Mouse (Mus musculus): Measurements from ENCODE around the gene Rptor.

The Rptor gene

GRCm38 (mm10) chr11:119807431-119808031 lies 204.8 kb downstream of the Rptor start:
- DNase-seq (ENCODE audit: extremely low spot score, low spot score), result no peak

- DNase-seq (ENCODE audit: extremely low spot score, low spot score), result no peak
These were observed 206.1 kb downstream of the Rptor start for GRCm38 (mm10) chr11:119808647-119809280.

DNA sequence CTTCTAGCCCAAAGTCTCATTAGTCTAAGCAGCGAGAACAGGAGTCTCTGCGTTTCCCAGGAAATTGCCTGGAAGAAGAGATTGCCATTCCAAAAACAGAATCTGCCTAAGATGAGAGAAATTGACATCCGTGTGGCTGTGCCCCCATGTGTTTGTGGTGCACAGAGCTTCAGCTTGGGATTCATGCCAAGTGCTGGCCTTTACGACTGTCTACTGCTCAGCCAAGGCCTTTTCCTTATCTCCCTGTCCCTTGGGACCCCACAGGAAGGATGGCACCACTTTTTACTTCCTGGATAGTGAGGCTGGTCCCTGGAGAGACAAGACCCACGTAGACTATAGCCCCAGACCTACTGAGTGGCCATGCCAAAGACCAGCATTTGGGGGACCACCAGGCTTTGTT lies 206.6 kb downstream of the Rptor start:
- no peak for DNase-seq (ENCODE audit: extremely low spot score, low spot score)

DNA sequence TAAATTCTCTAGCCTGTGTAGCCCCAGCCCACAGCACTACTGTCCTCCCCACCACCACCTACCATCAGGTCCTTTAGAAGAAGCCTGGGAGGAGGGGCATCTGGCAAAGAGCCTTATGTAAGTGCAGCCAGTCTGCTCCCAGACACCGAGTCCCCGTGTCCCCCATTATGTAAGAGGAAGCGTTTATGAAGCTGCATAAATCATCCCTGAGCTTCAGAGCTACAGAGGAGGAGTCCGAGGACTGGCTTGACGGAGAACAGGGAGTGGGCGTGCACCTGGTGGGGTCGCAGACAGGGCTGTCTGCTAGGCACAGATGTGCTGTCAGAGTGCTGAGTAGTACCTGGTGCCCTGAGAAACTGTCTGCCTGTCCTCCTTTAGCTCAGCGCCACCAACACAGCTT lies 208.3 kb downstream of the Rptor start:
- no peak for DNase-seq (ENCODE audit: extremely low spot score, low spot score)

DNA sequence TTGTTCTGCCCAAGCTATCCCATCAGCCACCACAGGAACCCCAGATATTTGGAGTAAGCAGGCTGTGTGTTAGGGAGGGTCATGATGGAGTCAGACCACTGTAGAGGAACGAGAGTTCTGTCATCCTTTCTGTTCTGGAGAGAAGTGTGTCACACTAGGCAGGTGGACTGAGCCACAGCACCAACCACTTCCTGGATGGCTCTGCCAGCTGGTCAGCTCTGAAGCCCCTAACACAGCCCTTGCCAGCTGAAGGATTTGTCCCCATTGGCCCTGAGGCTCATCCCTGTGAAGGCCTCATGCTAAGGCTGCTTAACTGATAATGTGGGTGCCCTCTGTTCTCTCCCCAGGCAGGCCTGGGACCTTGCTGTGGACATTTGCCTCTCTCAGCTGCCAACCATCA lies 208.9 kb downstream of the Rptor start:
- no peak for DNase-seq (ENCODE audit: extremely low spot score, low spot score)

- DNase-seq (ENCODE audit: extremely low spot score, low spot score), result no peak
These were observed 209.4 kb downstream of the Rptor start for GRCm38 (mm10) chr11:119812093-119812492.

DNA sequence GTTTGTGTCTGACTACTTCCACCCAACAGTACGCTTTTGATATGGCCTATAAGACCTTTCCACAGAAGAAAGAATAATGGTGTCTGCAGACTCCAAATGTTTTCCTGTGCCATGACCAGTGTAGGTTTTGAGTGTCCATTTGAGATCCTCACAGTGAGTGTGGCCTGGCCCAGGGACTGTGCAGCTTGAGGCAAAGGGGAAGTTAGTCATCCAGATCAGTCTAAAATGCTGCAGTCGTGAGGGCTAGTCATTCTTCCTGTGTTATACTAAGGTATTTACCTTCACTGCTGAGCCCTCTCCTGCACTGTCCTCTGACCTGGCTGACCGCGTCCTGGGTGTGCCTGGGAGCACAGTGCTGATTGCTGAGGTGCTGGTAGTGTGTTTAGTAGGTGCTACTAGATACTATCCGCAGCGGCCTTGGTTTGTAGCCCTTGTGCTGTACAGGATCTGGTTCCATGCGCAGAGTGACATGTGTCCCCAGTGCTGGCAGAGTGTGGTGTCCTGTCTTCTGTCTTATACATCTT lies 211.4 kb downstream of the Rptor start:
- no peak for DNase-seq (ENCODE audit: extremely low spot score, low spot score)

DNA sequence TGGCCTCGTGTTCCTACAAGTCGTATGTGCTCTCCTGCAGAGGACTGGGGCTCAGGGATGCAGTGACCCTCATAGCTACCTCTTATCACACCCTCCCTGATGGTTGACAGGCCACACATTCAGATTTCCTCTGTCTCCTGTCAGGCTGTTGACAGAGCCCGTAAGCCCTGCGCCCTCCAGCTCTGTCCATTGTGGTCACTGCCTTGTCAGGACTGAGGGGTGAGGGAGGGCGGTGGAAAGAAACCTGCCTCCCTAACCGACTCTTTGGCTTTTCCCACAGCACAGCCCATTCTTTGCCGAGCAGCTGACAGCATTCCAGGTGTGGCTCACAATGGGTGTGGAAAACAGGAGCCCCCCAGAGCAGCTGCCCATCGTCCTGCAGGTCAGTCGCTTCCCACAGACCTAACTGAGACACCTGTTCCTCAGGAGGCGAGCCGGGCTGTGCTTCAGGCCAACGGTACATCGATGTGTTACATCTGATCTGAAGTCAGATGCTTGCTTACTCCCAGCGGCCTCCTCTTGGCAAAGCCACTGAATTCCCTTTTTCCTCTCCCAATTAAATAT lies 214.2 kb downstream of the Rptor start:
- DNase-seq (ENCODE audit: extremely low spot score, low spot score), result no peak

GRCm38 (mm10) chr11:119817362-119817837 lies 214.7 kb downstream of the Rptor start:
- DNase-seq (ENCODE audit: extremely low spot score, low spot score), result no peak

- no peak for DNase-seq (ENCODE audit: extremely low spot score, low spot score)
These were observed 215.2 kb downstream of the Rptor start for GRCm38 (mm10) chr11:119817898-119818297.

GRCm38 (mm10) chr11:119821514-119821913 lies 218.8 kb downstream of the Rptor start:
- DNase-seq (ENCODE audit: extremely low spot score, low spot score), result no peak

DNA sequence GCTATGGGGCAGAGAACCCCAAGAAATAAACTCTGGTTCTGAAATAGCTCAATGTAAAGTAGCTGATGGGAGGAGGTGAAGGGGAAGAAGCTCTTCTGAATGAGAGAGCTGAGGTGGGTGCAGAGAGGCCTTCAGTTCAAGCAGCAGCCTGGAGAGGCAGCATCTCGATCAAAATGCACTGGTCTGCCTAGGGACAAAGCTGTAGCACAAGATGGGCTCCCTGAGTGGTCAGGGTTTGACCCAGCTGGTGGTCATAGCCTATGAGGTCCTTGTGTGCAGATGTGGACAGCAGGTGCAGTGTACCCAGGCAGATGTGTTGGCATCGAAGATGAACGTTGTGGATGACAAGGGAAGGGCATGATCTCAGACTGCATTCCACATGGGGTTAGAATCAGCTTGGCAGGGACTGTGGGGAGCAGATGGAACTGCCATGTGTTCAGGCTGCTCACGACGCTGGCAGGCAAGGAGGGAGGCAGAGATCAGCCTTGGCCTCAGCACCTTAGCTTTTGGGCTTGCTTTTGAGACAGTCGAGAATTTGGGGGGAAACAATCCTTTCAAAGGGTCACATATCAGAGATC lies 221.5 kb downstream of the Rptor start:
- no peak for DNase-seq (ENCODE audit: extremely low spot score, low spot score)

DNA sequence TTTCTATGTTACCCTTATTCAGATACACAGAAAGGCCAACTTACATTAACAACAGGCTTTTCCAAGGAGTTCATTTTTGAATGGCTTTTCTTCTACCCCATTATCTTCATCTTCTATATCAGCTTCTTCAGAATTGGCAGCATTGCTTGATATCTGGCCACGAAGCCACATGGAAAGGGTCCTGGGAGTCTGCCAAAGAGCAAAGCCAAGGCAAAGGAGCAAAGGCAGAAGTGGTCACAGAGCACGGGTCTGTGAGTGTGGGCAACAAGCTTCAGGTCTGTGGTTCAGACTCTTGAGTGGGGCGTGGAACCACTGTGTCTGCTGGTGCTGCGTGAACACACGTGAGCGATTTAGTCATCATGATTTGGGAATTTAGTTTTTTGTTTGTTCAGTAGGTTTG lies 223.1 kb downstream of the Rptor start:
- no peak for DNase-seq (ENCODE audit: extremely low spot score, low spot score)

GRCm38 (mm10) chr11:119826239-119826638 lies 223.5 kb downstream of the Rptor start:
- no peak for DNase-seq (ENCODE audit: extremely low spot score, low spot score)

DNA sequence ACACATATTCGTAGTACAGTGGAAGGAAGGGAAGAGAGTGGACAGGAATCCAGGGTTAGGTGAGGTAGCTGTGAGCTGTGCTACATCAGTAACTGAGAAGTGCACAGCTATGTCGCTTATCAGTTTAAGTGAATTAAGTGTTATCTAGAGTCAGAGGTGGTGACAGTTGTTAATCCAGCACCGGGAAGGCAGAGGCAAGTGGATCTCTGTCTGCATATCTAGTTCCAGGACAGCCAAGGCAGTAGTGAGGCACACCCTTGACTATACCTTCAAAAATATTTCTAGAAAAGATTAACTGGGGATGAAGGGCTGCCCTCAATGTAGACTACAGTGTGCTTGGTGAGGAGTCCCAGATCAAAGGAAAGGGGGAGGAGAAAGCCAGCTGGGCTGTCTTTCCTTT lies 226.4 kb downstream of the Rptor start:
- DNase-seq (ENCODE audit: extremely low spot score, low spot score), result no peak

DNA sequence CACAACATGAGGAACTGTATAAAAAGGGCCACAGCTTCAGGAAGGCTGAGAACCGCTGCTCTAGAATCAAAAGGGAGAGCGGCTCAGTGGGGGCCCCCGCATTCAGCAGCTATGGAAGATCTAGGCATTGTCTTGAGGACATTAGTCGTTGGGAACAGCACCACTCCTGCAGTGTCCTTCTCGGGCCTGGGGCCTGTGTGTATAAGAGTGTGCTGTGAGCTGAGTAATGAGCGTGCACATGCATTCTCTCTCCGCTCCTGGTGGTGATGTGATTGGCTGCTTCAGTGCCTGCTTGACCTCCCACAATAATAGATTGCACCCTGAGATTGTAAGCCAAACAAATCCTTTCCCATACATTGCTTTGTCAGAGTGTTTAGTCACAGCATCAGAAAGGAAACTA lies 229.0 kb downstream of the Rptor start:
- DNase-seq (ENCODE audit: extremely low spot score, low spot score), result no peak

- no peak for DNase-seq (ENCODE audit: extremely low spot score, low spot score)
These were observed 230.6 kb downstream of the Rptor start for GRCm38 (mm10) chr11:119833311-119833710.

DNA sequence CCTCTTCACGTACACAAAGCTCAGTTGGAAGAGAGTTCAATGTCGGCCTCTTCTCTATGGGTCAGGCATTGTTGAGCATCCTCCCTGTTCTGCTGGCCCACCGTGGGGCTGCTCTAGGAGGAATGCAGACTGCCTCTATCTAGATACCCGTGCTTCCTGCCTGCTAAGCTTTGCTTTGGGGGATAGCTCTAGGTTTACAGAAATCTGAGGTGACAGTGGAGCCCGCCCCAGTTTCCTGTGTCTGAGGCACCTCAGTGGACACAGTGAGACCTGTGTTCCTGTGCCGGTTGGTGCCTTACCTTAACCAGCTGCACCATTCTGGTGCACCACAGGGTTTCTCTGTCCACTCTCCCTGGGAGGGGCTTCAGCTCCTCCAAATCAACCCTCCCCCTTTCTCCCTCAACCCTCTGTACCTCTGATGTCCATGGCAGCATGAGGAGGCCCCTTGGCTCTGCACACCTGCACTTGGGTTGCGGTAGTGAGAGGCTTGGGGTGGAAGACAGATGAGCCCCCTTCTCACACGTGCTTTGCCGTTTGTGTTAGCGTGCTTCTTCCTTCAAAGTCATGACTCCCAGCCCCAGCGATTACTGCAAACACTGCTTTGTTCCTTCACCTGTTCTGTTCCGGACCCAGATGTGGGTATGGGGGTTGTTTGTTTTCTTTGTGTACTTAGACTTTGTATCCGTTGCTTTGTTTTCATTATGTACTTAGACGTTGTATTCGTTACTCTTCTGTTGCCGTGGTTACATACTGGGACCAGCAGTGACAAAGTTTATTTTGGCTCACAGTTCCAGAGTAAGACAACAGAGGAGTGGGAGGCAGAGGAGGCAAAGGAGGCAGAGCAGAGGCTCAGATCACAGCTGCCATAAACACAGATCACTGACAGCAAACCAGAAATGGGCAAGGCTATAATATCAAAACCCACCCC lies 231.4 kb downstream of the Rptor start:
- no peak for DNase-seq (ENCODE audit: extremely low spot score, low spot score)

DNA sequence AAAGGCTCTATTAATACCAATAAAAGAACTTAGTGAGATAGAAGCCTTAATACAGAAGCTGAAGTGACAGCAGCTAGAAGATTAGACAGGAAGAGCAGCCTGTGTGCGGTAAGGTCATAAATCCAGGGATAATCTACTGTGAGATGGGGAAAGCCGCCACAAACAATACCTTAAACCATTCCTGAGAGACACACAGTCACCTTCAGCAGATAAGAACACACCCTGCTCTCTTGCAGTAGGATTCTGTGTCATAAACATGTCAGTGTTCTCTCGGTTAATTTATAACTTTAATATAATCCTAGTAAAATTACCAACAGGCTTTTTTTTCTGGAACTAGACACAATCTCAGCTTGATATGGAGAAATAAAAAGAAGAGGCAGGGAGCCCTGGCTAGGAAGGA lies 233.6 kb downstream of the Rptor start:
- no peak for DNase-seq (ENCODE audit: extremely low spot score, low spot score)

DNA sequence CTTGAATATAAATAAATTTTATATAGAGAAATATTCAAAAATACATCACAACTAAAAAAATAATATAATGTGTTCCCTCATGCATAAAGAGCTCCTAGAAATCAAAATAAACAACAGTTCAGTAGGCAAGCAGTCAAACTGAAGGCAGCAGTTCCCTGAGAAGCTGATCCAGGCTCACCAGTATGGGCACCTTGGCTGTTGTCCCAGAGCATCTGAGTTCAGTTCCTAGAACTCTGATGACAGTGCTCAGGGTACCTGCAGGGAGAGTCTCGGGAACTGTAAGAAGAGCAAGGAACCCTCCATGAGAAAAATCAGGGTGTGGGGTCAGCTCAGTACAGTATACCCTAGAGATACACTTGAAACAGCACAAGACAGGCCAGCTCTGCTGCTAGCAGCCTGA lies 235.1 kb downstream of the Rptor start:
- DNase-seq (ENCODE audit: extremely low spot score, low spot score), result no peak

All from neural tube, embryonic 10.5 days (tissue).